Mouse (Mus musculus) hindbrain, embryonic 10.5 days (tissue): ENCODE measurements around the gene Itih2. TPM values are rescaled to one million over a fixed set of nuclear protein-coding genes. Genes with fewer than 3 reads are reported as not detected.

Experiments
- DNase-seq: peaks from one replicate; pipeline ENCODE4 v3.0.0-alpha.2; 2017; ENCODE audit warnings: low spot score
- H3K27ac ChIP-seq: fragments of 300-500 bp; sonication (generic); 2 replicates; pipeline ENCODE4 v1.5.1; 2016; ENCODE audit warnings: mild to moderate bottlenecking, moderate library complexity
- H3K27me3 ChIP-seq: fragments of 300-500 bp; sonication (generic); 2 replicates; pipeline ENCODE4 v1.6.1; 2016; ENCODE audit warnings: mild to moderate bottlenecking; ENCODE audit not compliant: poor library complexity, insufficient read depth, severe bottlenecking
- H3K36me3 ChIP-seq: fragments of 300-500 bp; sonication (generic); 2 replicates; pipeline ENCODE4 v1.6.1; 2016; ENCODE audit warnings: mild to moderate bottlenecking, moderate library complexity
- H3K4me1 ChIP-seq: fragments of 300-500 bp; sonication (generic); replicated peaks from 2 replicates; pipeline ENCODE4 v1.6.1; 2016; ENCODE audit warnings: mild to moderate bottlenecking
- H3K4me3 ChIP-seq: fragments of 300-500 bp; sonication (generic); 2 replicates; pipeline ENCODE4 v1.5.1; 2016; ENCODE audit warnings: mild to moderate bottlenecking, moderate library complexity
- H3K9me3 ChIP-seq: fragments of 300-500 bp; sonication (generic); 2 replicates; pipeline ENCODE4 v1.6.1; 2016; ENCODE audit warnings: mild to moderate bottlenecking, moderate library complexity
- WGBS: fragments of 180-500 bp; shearing (Covaris S2); methylation state at CpG from one replicate; pipeline ENCODE4 v1.1.7; 2016; 5-methylcytosine and 5-hydroxymethylcytosine counted together
- polyA plus RNA-seq: library from polyadenylated mRNA; unstranded; fragments of >200 nt; fragmentation: Nextera tagmentation; extraction: Ambion mirVana; gene quantifications from 2 replicates; pipeline ENCODE4 v1.2.1, GENCODE M21; 2016

Itih2 gene
- polyA plus RNA-seq, 1 experiment from 2014 or later = 0.22 TPM

- DNase-seq = no peak
- H3K4me1 ChIP-seq = peaks cover 18% of the 10 kb centered on the region
- H3K27me3 ChIP-seq = no peaks in the 10 kb centered on the region
- H3K4me3 ChIP-seq = no peak overlapping the region
- H3K36me3 ChIP-seq = peaks cover 39% of the 10 kb centered on the region
- no peak overlapping the region for H3K27ac ChIP-seq
- H3K9me3 ChIP-seq = no peaks in the 10 kb centered on the region
- 94% methylated on average over 1 of the region's 1 CpGs for WGBS
These were observed 79.2 kb downstream of the Itih2 start for GRCm38 (mm10) chr2:10051996-10052395.

- WGBS = 91% methylated on average over 3 of the region's 3 CpGs
- no peaks in the 10 kb centered on the region for H3K9me3 ChIP-seq
These were observed 80.3 kb downstream of the Itih2 start for GRCm38 (mm10) chr2:10050878-10051277.

GRCm38 (mm10) chr2:10049456-10049855, 81.7 kb downstream of the Itih2 start:
- Histone ChIP-seq H3K9me3 (no peaks in the 10 kb centered on the region), H3K4me3 (peak overlapping the region; percentile 97), H3K4me1 (peaks cover 24% of the 10 kb centered on the region), H3K36me3 (peaks cover 13% of the 10 kb centered on the region), H3K27ac (no peak overlapping the region), H3K27me3 (no peaks in the 10 kb centered on the region)
- no peak for DNase-seq
- WGBS = 17% methylated on average over 10 of the region's 10 CpGs

More at GRCm38 (mm10) chr2:10050878-10051277, 80.3 kb downstream of the Itih2 start:
- Histone ChIP-seq H3K36me3 (peaks cover 28% of the 10 kb centered on the region), H3K4me3 (no peak overlapping the region), H3K27ac (no peak overlapping the region), H3K4me1 (peaks cover 24% of the 10 kb centered on the region), H3K27me3 (no peaks in the 10 kb centered on the region)
- no peak for DNase-seq

GRCm38 (mm10) chr2:10048461-10048860, 82.7 kb downstream of the Itih2 start, which contains the start of gene Taf3:
Gene Taf3, minus strand, starts transcription at chr2:10048596.
- peak; percentile 90 for DNase-seq
- H3K27ac ChIP-seq = peak within 1 kb of the TSS; percentile 93
- WGBS = under 1% methylated on average over 36 of the region's 36 CpGs

GRCm38 (mm10) chr2:10047758-10048436, 83.3 kb downstream of the Itih2 start:
- WGBS = under 1% methylated on average over 47 of the region's 47 CpGs
- H3K27ac ChIP-seq = peak overlapping the region; percentile 93

More at GRCm38 (mm10) chr2:10048461-10048860, 82.7 kb downstream of the Itih2 start, which contains the start of gene Taf3:
- H3K4me1 ChIP-seq = peaks cover 24% of the 10 kb centered on the region
- peaks cover 3% of the 10 kb centered on the region; the same call in 1 of the 2 replicates for H3K36me3 ChIP-seq
- H3K4me3 ChIP-seq = peak within 1 kb of the TSS; percentile 97
- no peaks in the 10 kb centered on the region for H3K27me3 ChIP-seq
- no peaks in the 10 kb centered on the region for H3K9me3 ChIP-seq

More at GRCm38 (mm10) chr2:10047758-10048436, 83.3 kb downstream of the Itih2 start:
- H3K27me3 ChIP-seq = no peaks in the 10 kb centered on the region
- H3K36me3 ChIP-seq = no peaks in the 10 kb centered on the region
- DNase-seq = peak; percentile 42
- no peaks in the 10 kb centered on the region for H3K9me3 ChIP-seq
- H3K4me1 ChIP-seq = peaks cover 24% of the 10 kb centered on the region
- H3K4me3 ChIP-seq = peak overlapping the region; percentile 97

Other genes starting within 250 kb of the Itih2 start
- 0.54 TPM in 1 of 2 replicates, not detected in the other for gene 9230102O04Rik, start 241.9 kb downstream of the Itih2 start, polyA plus RNA-seq
- 14.2 and 16.8 TPM in 2 replicates for gene Gata3, start 241.4 kb downstream of the Itih2 start, polyA plus RNA-seq
- 13.6 and 16.2 TPM in 2 replicates for gene Taf3, start 82.8 kb downstream of the Itih2 start, polyA plus RNA-seq
- 487 TPM in 2 replicates for gene Atp5c1, start 50.9 kb downstream of the Itih2 start, polyA plus RNA-seq
- gene Kin, start 50.8 kb downstream of the Itih2 start, polyA plus RNA-seq = 30.3 and 35.5 TPM in 2 replicates
- gene Itih5, start 22.2 kb upstream of the Itih2 start, polyA plus RNA-seq = 3.8 and 5.6 TPM in 2 replicates
- gene Sfmbt2, start 239.1 kb upstream of the Itih2 start, polyA plus RNA-seq = 1.6 and 2.6 TPM in 2 replicates